Mouse (Mus musculus) cortical plate, adult 2 months (tissue): ENCODE measurements at regions not wholly inside any gene's neighbourhood (a gene's known extent, or its start where the extent isn't known, plus 50 kb on each side); places are given as distances from the start of the nearest gene placed in this dataset.
"Not testable (repeated sequence)": the region's sequence is repeated elsewhere in the genome, so short reads cannot be mapped to it uniquely, and the experiment has no call there.

Experiments used
- H3K27ac ChIP-seq: fragments of 200-500 bp; 2 replicates; pipeline ENCODE4 v1.5.1; 2012; ENCODE audit warnings: low read length, control low read depth, inconsistent platforms; ENCODE audit not compliant: insufficient read depth
- H3K4me1 ChIP-seq: fragments of 200-500 bp; 2 replicates; pipeline ENCODE4 v1.6.1; 2011; ENCODE audit warnings: low read length; ENCODE audit not compliant: control insufficient read depth, insufficient read depth
- H3K4me3 ChIP-seq: fragments of 200-500 bp; 2 replicates; pipeline ENCODE4 v1.5.1; 2011; ENCODE audit warnings: mild to moderate bottlenecking, low read length, control low read depth; ENCODE audit not compliant: insufficient read depth
- CTCF ChIP-seq: fragments of 200-500 bp; IDR thresholded peaks from 2 replicates; pipeline ENCODE4 v1.5.1; 2011; ENCODE audit warnings: mild to moderate bottlenecking, control low read depth, low read length; ENCODE audit not compliant: insufficient read depth; ENCODE audit errors: extremely low read depth
- POLR2A ChIP-seq: fragments of 200-500 bp; IDR thresholded peaks from 2 replicates; pipeline ENCODE4 v1.6.1; 2011; ENCODE audit warnings: mild to moderate bottlenecking, low read length, control low read depth; ENCODE audit not compliant: insufficient read depth; ENCODE audit errors: extremely low read depth

GRCm38 (mm10) chr11:12589757-12590373 lies 125.1 kb upstream of the Cobl start:
- no peak overlapping the region for H3K4me3 ChIP-seq
- no peaks in the 10 kb centered on the region for H3K4me1 ChIP-seq
- no peak for TF ChIP-seq CTCF
- TF ChIP-seq POLR2A: no peak
- no peak overlapping the region for H3K27ac ChIP-seq

- H3K27ac ChIP-seq, H3K4me3 ChIP-seq, H3K4me1 ChIP-seq: not testable (repeated sequence)
Measured at GRCm38 (mm10) chr11:12584851-12585680, 120.3 kb upstream of the Cobl start.

GRCm38 (mm10) chr11:12578999-12579576 lies 114.3 kb upstream of the Cobl start:
- Histone ChIP-seq H3K4me3 (no peak overlapping the region), H3K27ac (no peak overlapping the region), H3K4me1 (no peaks in the 10 kb centered on the region)
- TF ChIP-seq POLR2A (no peak), CTCF (peak; percentile 73)

DNA sequence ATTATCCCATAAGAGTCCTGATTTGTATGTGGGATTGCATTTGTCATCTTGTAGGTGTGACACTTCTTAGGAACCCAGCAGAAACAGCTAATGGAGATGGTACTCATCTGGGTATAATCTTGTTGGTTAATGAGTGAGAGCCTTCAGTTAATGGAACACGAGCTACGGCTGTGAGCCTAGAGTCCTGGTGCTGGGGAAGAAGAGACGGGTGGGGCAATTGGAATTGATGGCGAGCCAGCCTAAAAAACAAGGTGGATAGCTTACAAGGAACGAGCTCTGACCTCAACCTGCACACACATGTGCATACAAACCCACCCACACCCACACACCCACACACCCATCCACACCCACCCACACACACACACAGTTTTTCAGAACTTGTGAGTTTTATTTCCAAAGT lies 94.9 kb upstream of the Cobl start:
- TF ChIP-seq POLR2A (no peak), CTCF (no peak)
- Histone ChIP-seq H3K4me3 (no peak overlapping the region), H3K27ac (no peak overlapping the region), H3K4me1 (no peaks in the 10 kb centered on the region)

DNA sequence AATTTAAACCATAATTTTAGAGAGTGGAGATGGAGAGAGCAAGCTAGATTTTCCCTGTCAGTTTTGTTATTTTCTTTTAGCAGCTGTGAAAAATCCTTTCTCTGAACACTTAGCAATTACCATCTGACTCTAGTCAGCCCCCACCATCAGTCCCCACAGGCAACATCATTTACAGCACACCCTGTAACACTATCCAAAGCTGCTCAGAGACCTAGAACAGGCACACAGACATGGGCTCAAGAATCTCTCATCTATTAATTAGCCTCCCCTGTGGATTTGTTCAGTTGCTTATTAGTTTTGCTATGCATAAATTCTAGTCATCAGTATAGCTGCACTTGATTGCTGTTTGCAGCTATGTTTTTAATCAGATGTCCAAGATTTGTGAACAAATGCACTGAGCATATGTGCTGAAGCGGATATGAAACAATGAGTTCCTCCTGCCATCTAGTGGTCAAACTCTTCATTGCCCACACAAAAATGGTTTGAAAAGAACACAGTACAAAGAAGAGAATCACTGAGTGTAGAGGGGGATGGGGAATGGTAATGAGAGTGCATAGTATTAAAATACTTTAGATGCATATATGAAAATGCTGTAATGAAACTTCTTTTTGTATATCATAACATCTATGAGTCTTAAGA lies 94.4 kb upstream of the Cobl start:
- Histone ChIP-seq H3K27ac (no peak overlapping the region), H3K4me3 (no peak overlapping the region), H3K4me1 (no peaks in the 10 kb centered on the region)
- peak; percentile 42; the same call in 1 of the 2 replicates for TF ChIP-seq CTCF
- TF ChIP-seq POLR2A: no peak

- TF ChIP-seq POLR2A (no peak), CTCF (no peak)
- no peaks in the 10 kb centered on the region for H3K4me1 ChIP-seq
- no peak overlapping the region for H3K4me3 ChIP-seq
- no peak overlapping the region for H3K27ac ChIP-seq
Measured at GRCm38 (mm10) chr11:12558176-12558575, 93.4 kb upstream of the Cobl start.

- Histone ChIP-seq H3K4me3 (no peak overlapping the region), H3K27ac (no peak overlapping the region), H3K4me1 (peaks cover 1% of the 10 kb centered on the region; the same call in 1 of the 2 replicates)
- TF ChIP-seq POLR2A (no peak), CTCF (no peak)
Measured at GRCm38 (mm10) chr11:12545771-12546170, 81.0 kb upstream of the Cobl start.

GRCm38 (mm10) chr11:12543042-12543441 lies 78.3 kb upstream of the Cobl start:
- no peak overlapping the region for H3K4me3 ChIP-seq

DNA sequence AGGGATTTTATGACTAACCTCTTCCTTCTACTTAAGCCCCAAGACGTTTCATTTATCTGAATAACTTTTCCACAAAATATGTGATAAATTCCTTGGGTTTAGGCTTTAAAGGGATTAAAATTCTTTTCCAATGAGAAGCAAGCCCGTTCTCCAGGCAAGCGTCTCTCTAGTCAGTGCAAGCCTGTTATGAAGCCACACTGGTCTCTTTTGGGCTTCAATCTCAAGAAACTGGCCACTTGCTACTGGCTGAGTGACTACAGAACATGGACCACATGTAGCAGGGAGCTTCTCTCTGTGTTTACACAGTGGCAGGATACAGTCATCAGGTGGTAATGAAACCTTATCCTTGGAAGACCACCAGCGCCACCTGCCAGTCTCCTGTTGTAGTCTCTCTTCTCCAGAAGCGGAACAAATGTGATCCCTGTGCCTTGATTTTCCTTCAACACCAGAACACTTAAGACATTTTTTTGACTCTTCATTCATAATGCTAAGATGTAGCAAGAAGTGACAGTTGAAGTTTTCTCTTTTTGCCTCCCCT lies 75.6 kb upstream of the Cobl start:
- H3K4me3 ChIP-seq: no peak overlapping the region
- no peak overlapping the region for H3K27ac ChIP-seq
- no peaks in the 10 kb centered on the region for H3K4me1 ChIP-seq
- TF ChIP-seq POLR2A (no peak), CTCF (peak; percentile 60)

More at GRCm38 (mm10) chr11:12543042-12543441, 78.3 kb upstream of the Cobl start:
- no peak overlapping the region for H3K27ac ChIP-seq
- peaks cover 1% of the 10 kb centered on the region; the same call in 1 of the 2 replicates for H3K4me1 ChIP-seq
- TF ChIP-seq CTCF (no peak), POLR2A (no peak)
